Mouse (Mus musculus) stomach, postnatal 0 days (tissue): Measurements from ENCODE around the gene Qpctl. TPM values are rescaled to one million over a fixed set of nuclear protein-coding genes. Genes with fewer than 3 reads are reported as not detected.
A peak's percentile ranks its signal among the peaks of the same experiment; 100 is the strongest.
"Not testable (repeated sequence)": the region's sequence is repeated elsewhere in the genome, so short reads cannot be mapped to it uniquely, and the experiment has no call there.

Source experiments
- ATAC-seq: fragments of 200-750 bp; cut with Nextera tagmentation; 2 replicates; pipeline ENCODE4 v1.8.0; 2017; ENCODE audit not compliant: low FRiP score, low TSS enrichment
- DNase-seq: peaks from one replicate; pipeline ENCODE4 v3.0.0-alpha.2; 2016; ENCODE audit warnings: low spot score
- H3K27ac ChIP-seq: fragments of 300-500 bp; sonication (generic); replicated peaks from 2 replicates; pipeline ENCODE4 v1.5.1; 2014; ENCODE audit warnings: mild to moderate bottlenecking, control low read depth
- H3K27me3 ChIP-seq: fragments of 300-500 bp; sonication (generic); 2 replicates; pipeline ENCODE4 v1.6.1; 2014; ENCODE audit warnings: low read length; ENCODE audit not compliant: control insufficient read depth, insufficient read depth
- H3K36me3 ChIP-seq: fragments of 300-500 bp; sonication (generic); 2 replicates; pipeline ENCODE4 v1.6.1; 2014; ENCODE audit warnings: low read length, mixed read lengths; ENCODE audit not compliant: control insufficient read depth, insufficient read depth
- H3K4me1 ChIP-seq: fragments of 300-500 bp; sonication (generic); replicated peaks from 2 replicates; pipeline ENCODE4 v1.6.1; 2014; ENCODE audit warnings: antibody characterized with exemption; ENCODE audit not compliant: control insufficient read depth, insufficient read depth
- H3K4me2 ChIP-seq: fragments of 300-500 bp; sonication (generic); replicated peaks from 2 replicates; pipeline ENCODE4 v1.6.1; 2014; ENCODE audit warnings: low read depth, mild to moderate bottlenecking, control low read depth, moderate library complexity
- H3K4me3 ChIP-seq: fragments of 300-500 bp; sonication (generic); 2 replicates; pipeline ENCODE4 v1.5.1; 2014; ENCODE audit warnings: low read depth, low read length, control low read depth
- H3K9ac ChIP-seq: fragments of 300-500 bp; sonication (generic); 2 replicates; pipeline ENCODE4 v1.6.1; 2014; ENCODE audit warnings: mild to moderate bottlenecking, low read length, control low read depth, mixed read lengths
- H3K9me3 ChIP-seq: fragments of 300-500 bp; sonication (generic); 2 replicates; pipeline ENCODE4 v1.6.1; 2016; ENCODE audit warnings: low read length; ENCODE audit not compliant: control insufficient read depth
- CTCF ChIP-seq: IDR thresholded peaks from 2 replicates; pipeline ENCODE4 v1.5.1; 2016; ENCODE audit warnings: antibody characterized with exemption, low read depth, mild to moderate bottlenecking, moderate library complexity
- EP300 ChIP-seq: optimal IDR thresholded peaks from 2 replicates; pipeline ENCODE3; 2016; ENCODE audit warnings: antibody characterized with exemption
- WGBS: fragments of 180-500 bp; shearing (Covaris S2); extraction: QIAGEN DNeasy Blood & Tissue Kit; methylation state at CpG from one replicate; pipeline ENCODE4 v1.1.7; 2014; 5-methylcytosine and 5-hydroxymethylcytosine counted together
- polyA plus RNA-seq: library from polyadenylated mRNA; unstranded; fragments of >200 nt; fragmentation: Nextera tagmentation; extraction: Ambion mirVana; gene quantifications from 2 replicates; pipeline ENCODE4 v1.2.1, GENCODE M21; 2015

Gene Qpctl
- polyA plus RNA-seq, 1 experiment from 2014 or later: 11.8 TPM

DNA sequence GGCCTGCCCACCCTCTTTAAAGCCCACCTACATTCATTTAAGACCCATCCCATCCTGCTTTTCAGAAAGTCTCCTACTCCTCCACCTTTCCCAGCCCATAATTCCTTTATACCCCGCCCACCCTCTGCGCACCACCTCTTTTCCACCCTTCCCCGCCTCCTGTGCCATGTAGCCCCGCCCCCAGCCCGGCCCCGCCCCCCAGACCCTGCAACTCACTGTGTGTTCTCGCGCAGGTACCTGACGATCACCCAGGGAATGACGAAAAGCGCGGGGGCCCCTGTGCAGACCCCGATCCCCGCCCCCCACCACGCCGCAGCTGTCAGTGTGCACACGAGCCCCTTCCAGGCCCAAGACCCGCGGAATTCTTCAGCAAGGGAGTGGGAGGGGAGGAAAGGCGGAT is 11.0 kb upstream of the Qpctl start:
- H3K9me3 ChIP-seq: no peaks in the 10 kb centered on the region
- ATAC-seq: peak; percentile 52
- DNase-seq: peak; percentile 86
- H3K4me3 ChIP-seq: peak overlapping the region; percentile 33
- 2% methylated on average over 20 of the region's 20 CpGs for WGBS
- TF ChIP-seq CTCF (no peak), EP300 (no peak)
- H3K4me1 ChIP-seq: 0 out of 2 replicates have a peak, but pooled peaks cover 6% of the 10 kb centered on the region
- no peaks in the 10 kb centered on the region for H3K36me3 ChIP-seq
- no peaks in the 10 kb centered on the region for H3K27me3 ChIP-seq
- peak overlapping the region; percentile 82 for H3K4me2 ChIP-seq
- H3K9ac ChIP-seq: peak overlapping the region; percentile 50
- H3K27ac ChIP-seq: no peak overlapping the region

DNA sequence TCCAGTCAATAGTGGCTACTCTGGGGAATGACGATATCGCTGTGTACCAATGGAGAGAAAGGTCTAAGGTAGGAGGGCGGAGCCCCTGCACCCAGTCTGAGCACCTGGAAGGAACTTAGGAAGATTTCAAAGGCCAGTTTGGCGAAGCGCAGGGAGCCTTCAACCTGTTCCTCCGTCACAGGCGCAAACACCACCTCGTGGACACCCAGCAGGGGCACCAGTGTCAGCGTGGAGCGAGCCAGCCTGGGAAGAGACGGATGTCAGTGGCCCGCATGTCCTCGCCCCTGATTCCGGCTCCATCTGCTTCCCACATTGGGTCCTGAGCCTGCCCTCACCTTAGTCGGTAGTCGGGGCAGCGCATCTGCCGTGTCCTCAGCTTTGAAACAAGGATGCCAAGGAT is 10.3 kb upstream of the Qpctl start:
- Histone ChIP-seq H3K4me1 (0 out of 2 replicates have a peak, but pooled peaks cover 6% of the 10 kb centered on the region), H3K9ac (no peak overlapping the region), H3K27me3 (no peaks in the 10 kb centered on the region), H3K9me3 (no peaks in the 10 kb centered on the region), H3K4me2 (peak overlapping the region; percentile 82), H3K27ac (no peak overlapping the region), H3K4me3 (no peak overlapping the region), H3K36me3 (no peaks in the 10 kb centered on the region)
- TF ChIP-seq EP300 (no peak), CTCF (no peak)
- WGBS: 14% methylated on average over 18 of the region's 18 CpGs
- DNase-seq (no peak), ATAC-seq (0 out of 2 replicates have a peak, but pooled peaks have one; percentile 12)

DNA sequence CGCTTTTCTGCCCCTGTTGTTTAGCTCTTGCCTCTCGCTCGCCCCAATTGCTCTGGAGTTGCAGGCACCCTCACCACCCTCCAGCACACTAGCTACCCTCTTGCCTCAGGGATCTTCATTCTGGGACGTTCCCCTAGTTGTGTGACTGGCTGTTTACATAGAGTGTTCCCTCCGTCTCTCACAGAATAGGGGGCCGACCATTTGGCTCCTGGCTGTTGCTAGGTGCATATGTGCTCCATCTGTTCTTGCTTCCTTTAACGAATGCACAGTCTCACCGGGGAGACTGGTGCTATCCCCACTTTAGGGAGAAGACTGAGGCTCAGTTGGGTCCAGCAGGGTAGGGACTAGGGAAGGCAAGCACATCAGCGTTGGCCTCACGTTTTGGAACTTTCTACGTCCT is 9.5 kb upstream of the Qpctl start:
- 58% methylated on average over 11 of the region's 11 CpGs for WGBS

DNA sequence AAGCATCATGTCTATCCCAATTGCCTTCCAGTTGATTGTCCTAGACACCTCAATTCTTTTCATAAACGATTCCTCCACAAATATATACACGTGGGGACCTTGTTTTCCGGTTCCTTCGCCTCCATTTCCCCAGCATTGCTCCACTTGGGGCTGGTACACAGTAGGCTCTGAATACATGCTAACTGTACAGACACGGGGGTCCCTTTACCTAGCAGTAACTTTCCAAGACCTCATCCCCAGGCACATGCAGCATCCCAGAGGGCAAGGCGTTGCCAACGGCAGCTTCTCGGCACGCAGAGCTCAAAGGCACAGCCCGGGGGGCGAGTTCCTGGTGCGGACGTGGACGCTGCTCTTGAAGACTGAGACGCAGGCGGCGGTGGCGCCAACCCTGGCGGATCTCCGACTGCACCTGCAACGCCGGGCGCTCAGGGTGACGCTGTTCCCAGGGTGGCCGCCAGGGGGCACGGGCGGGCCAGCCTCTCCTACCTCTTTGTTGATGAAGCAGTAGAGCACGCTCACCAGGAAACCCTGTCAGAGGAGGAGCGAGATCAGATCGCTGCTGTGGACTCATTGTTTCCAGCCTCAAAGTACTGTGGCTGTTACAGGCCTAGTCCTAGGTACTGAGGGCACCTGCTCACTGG is 8.2 kb upstream of the Qpctl start:
- Histone ChIP-seq H3K4me1 (0 out of 2 replicates have a peak, but pooled peaks cover 6% of the 10 kb centered on the region), H3K9ac (no peak overlapping the region; the same call in 1 of the 2 replicates), H3K27me3 (no peaks in the 10 kb centered on the region), H3K9me3 (no peaks in the 10 kb centered on the region), H3K27ac (peak overlapping the region; percentile 50), H3K4me2 (peak overlapping the region; percentile 40; the same call in 1 of the 2 replicates), H3K4me3 (no peak overlapping the region), H3K36me3 (no peaks in the 10 kb centered on the region)
- TF ChIP-seq EP300: no peak
- peak; percentile 99 for TF ChIP-seq CTCF
- peak; percentile 95 for DNase-seq
- peak; percentile 79 for ATAC-seq
- WGBS: 5% methylated on average over 30 of the region's 30 CpGs

More for the DNA sequence above, 9.5 kb upstream of the Qpctl start:
- no peak for TF ChIP-seq CTCF
- TF ChIP-seq EP300: no peak
- H3K36me3 ChIP-seq: no peaks in the 10 kb centered on the region
- no peak overlapping the region for H3K27ac ChIP-seq
- no peaks in the 10 kb centered on the region for H3K9me3 ChIP-seq
- H3K27me3 ChIP-seq: no peaks in the 10 kb centered on the region
- H3K4me2 ChIP-seq: no peak overlapping the region
- no peak overlapping the region for H3K4me3 ChIP-seq
- ATAC-seq (no peak), DNase-seq (no peak)
- H3K4me1 ChIP-seq: 0 out of 2 replicates have a peak, but pooled peaks cover 6% of the 10 kb centered on the region
- H3K9ac ChIP-seq: no peak overlapping the region

DNA sequence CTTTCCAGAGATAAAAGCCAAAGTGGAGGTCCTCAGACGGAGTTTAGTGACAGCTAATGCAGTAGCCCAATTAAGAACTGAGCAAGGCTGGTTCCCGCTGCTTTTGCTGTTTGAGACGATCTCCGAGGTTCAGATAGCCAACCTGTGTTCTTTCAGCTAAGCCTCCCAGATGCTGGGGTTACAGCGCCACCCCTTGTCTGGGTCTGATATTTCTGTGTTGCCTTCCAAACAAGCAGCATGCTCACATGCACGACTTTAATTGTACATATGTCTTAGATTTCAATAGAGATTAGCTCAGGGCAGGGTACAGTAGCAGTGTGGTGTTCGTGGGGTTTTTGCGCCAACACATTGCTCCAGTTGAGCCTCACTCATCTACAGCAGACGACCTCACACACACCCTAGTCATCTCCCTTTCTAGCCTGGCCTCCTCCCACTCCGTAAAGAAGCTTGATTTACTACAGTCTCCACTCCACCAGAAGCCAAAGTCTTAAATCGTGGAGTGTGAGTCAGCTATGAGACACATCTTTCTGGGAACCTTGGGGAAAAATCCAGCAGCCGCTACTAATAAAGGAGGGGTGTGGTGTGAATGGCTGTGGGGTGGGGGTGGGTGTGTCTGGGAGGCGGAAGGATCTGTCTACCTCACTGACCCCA is 6.9 kb upstream of the Qpctl start:
- 0 out of 2 replicates have a peak, but pooled peaks cover 6% of the 10 kb centered on the region for H3K4me1 ChIP-seq
- WGBS: 40% methylated on average over 13 of the region's 13 CpGs
- no peak overlapping the region for H3K9ac ChIP-seq
- DNase-seq (peak; percentile 56), ATAC-seq (peak; percentile 48)
- H3K27me3 ChIP-seq: no peaks in the 10 kb centered on the region
- no peaks in the 10 kb centered on the region for H3K36me3 ChIP-seq
- no peak overlapping the region for H3K4me3 ChIP-seq
- no peak for TF ChIP-seq EP300
- peak; percentile 66 for TF ChIP-seq CTCF
- no peaks in the 10 kb centered on the region for H3K9me3 ChIP-seq
- H3K27ac ChIP-seq: no peak overlapping the region
- no peak overlapping the region; the same call in 1 of the 2 replicates for H3K4me2 ChIP-seq

DNA sequence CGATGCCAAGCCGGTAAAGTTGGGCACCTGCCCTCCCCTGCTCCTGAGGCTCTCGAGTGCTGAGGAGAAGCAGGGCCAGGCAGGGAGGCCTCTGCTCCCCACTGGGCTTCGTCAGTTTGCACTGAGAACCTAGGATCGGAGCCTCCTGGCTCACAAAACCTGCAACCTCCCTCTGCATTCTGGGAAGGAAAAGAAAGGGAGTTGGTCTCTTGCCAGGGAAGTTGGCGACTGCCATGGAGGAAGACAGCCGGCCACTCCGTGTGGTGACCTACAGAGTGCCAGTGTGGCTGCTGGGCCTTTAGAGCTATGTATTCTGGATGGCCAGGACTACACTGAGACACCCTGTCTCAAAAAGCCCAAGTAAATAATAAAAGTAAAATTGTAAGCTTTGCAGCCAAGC is 5.7 kb upstream of the Qpctl start:
- Histone ChIP-seq H3K36me3 (no peaks in the 10 kb centered on the region), H3K27me3 (no peaks in the 10 kb centered on the region), H3K27ac (no peak overlapping the region), H3K9ac (no peak overlapping the region), H3K4me1 (0 out of 2 replicates have a peak, but pooled peaks cover 3% of the 10 kb centered on the region), H3K9me3 (no peaks in the 10 kb centered on the region), H3K4me3 (no peak overlapping the region), H3K4me2 (no peak overlapping the region)
- 70% methylated on average over 8 of the region's 8 CpGs for WGBS
- ATAC-seq: no peak
- DNase-seq: no peak
- TF ChIP-seq EP300 (no peak), CTCF (no peak)

DNA sequence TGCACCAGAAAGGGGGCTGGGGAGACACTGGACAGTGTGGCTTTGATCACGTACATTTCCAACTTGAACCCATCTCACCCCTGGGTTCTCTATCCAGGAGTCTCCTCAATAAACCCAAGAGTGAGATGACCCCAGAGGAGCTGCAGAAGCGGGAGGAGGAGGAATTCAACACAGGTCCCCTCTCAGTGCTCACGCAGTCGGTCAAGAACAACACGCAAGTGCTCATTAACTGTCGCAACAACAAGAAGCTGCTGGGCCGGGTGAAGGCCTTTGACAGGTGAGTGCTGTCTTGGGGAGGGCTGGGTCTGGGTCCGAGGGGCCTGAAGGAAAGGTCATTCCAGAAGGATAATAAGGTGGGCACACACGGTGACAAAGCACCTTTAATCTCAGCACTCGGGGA is 2.0 kb upstream of the Qpctl start:
- H3K4me2 ChIP-seq, H3K36me3 ChIP-seq, H3K27ac ChIP-seq, H3K9ac ChIP-seq, ATAC-seq, DNase-seq, H3K27me3 ChIP-seq, H3K4me3 ChIP-seq, H3K4me1 ChIP-seq, H3K9me3 ChIP-seq: not testable (repeated sequence)
- 88% methylated on average over 10 of the region's 10 CpGs for WGBS
